Mouse (Mus musculus): ENCODE measurements around the gene Camk2g. TPM values are rescaled to one million over a fixed set of nuclear protein-coding genes. Genes with fewer than 3 reads are reported as not detected.
A peak's percentile ranks its signal among the peaks of the same experiment; 100 is the strongest.

The Camk2g gene
- total RNA-seq, 1 experiment, result 28.7 TPM

GRCm38 (mm10) chr14:20718443-20718842 is 75.4 kb downstream of the Camk2g start:
- no peak overlapping the region for H3K4me3 ChIP-seq (ENCODE audit: insufficient read depth in 1 of 2, low read depth in 1 of 2, low read length in 2 of 2, poor library complexity in 1 of 2, severe bottlenecking in 1 of 2)
- no peak for DNase-seq (ENCODE audit: low read depth, low spot score)
- H3K4me1 ChIP-seq (ENCODE audit: control insufficient read depth in 2 of 2, insufficient read depth in 2 of 2, low read length in 2 of 2, poor library complexity in 1 of 2), result no peaks in the 10 kb centered on the region; a peak in 1 of 4 replicates
- no peaks in the 10 kb centered on the region for H3K9me3 ChIP-seq (ENCODE audit: control insufficient read depth, insufficient read depth, low read depth, low read length)
- no peak overlapping the region for H3K27ac ChIP-seq (ENCODE audit: insufficient read depth, low read depth, low read length, poor library complexity, severe bottlenecking)
- TF ChIP-seq ZC3H11A (IDR thresholded peaks at IDR 0.05; ENCODE audit: borderline replicate concordance, low read depth, low read length) (no peak), CHD2 (IDR thresholded peaks at IDR 0.05; ENCODE audit: low read depth, low read length) (no peak), HCFC1 (IDR thresholded peaks at IDR 0.05; ENCODE audit: borderline replicate concordance, insufficient read depth, low read length) (no peak)
- peaks cover 13% of the 10 kb centered on the region; the same call in 1 of the 2 replicates for H3K36me3 ChIP-seq (ENCODE audit: control insufficient read depth, insufficient read depth, low read length, poor library complexity, severe bottlenecking)
- H3K9ac ChIP-seq (ENCODE audit: insufficient read depth, low read depth, low read length, poor library complexity, severe bottlenecking), result no peak overlapping the region
- in situ Hi-C loops (cut with MboI; ENCODE audit: low sequenced_read_pairs in 2 of 2, unreplicated experiment in 2 of 2), result no loop called here

GRCm38 (mm10) chr14:20713832-20714231 is 80.1 kb downstream of the Camk2g start:
- Histone ChIP-seq H3K4me1 (ENCODE audit: control insufficient read depth in 2 of 2, insufficient read depth in 2 of 2, low read length in 2 of 2, poor library complexity in 1 of 2) (no peaks in the 10 kb centered on the region; a peak in 1 of 4 replicates), H3K9ac (ENCODE audit: insufficient read depth, low read depth, low read length, poor library complexity, severe bottlenecking) (peak overlapping the region; percentile 6; the same call in 1 of the 2 replicates), H3K4me3 (ENCODE audit: insufficient read depth in 1 of 2, low read depth in 1 of 2, low read length in 2 of 2, poor library complexity in 1 of 2, severe bottlenecking in 1 of 2) (peak overlapping the region; percentile 28 to 37; a peak in 2 of 4 replicates), H3K9me3 (ENCODE audit: control insufficient read depth, insufficient read depth, low read depth, low read length) (no peaks in the 10 kb centered on the region), H3K36me3 (ENCODE audit: control insufficient read depth, insufficient read depth, low read length, poor library complexity, severe bottlenecking) (peaks cover 4% of the 10 kb centered on the region; the same call in 1 of the 2 replicates), H3K27ac (ENCODE audit: insufficient read depth, low read depth, low read length, poor library complexity, severe bottlenecking) (no peak overlapping the region)
- no peak for TF ChIP-seq MAFK (IDR thresholded peaks at IDR 0.05; ENCODE audit: insufficient read depth, low read depth, low read length)
- no peak for TF ChIP-seq CHD2 (IDR thresholded peaks at IDR 0.05; ENCODE audit: low read depth, low read length)
- no peak for TF ChIP-seq HCFC1 (IDR thresholded peaks at IDR 0.05; ENCODE audit: borderline replicate concordance, insufficient read depth, low read length)
- no peak for TF ChIP-seq ZC3H11A (IDR thresholded peaks at IDR 0.05; ENCODE audit: borderline replicate concordance, low read depth, low read length)
- no peak for TF ChIP-seq ZNF384 (IDR thresholded peaks at IDR 0.05; ENCODE audit: low read depth, low read length)
- no peak for DNase-seq (ENCODE audit: low read depth, low spot score)
- in situ Hi-C loops (cut with MboI; ENCODE audit: low sequenced_read_pairs in 2 of 2, unreplicated experiment in 2 of 2), result no loop called here

DNA sequence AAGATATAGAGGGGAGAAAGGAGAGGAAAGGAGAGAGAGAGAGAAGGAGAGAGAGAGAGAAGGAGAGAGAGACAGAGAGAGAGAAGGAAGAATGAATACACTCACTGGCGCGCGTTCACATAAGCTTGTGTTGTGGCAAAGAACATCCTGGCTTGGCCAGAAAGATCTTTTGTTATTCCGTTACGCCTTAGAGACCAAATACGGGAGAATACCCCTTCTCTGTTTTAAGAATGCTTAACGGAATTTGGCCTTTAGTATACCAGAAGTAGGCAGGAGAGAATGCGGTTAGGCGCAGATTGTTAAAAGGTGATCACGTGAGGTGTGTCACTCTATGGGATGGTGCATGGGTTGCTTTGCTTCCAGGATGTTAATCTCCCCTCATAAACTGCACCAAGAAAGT is 85.6 kb downstream of the Camk2g start:
- in situ Hi-C loops (cut with MboI; ENCODE audit: low sequenced_read_pairs in 2 of 2, unreplicated experiment in 2 of 2), result no loop called here
- Histone ChIP-seq H3K36me3 (ENCODE audit: control insufficient read depth, insufficient read depth, low read length, poor library complexity, severe bottlenecking) (peaks cover 2% of the 10 kb centered on the region; the same call in 1 of the 2 replicates), H3K27ac (ENCODE audit: insufficient read depth, low read depth, low read length, poor library complexity, severe bottlenecking) (no peak overlapping the region), H3K4me1 (ENCODE audit: control insufficient read depth in 2 of 2, insufficient read depth in 2 of 2, low read length in 2 of 2, poor library complexity in 1 of 2) (no peaks in the 10 kb centered on the region; a peak in 1 of 4 replicates), H3K9ac (ENCODE audit: insufficient read depth, low read depth, low read length, poor library complexity, severe bottlenecking) (no peak overlapping the region), H3K4me3 (ENCODE audit: insufficient read depth in 1 of 2, low read depth in 1 of 2, low read length in 2 of 2, poor library complexity in 1 of 2, severe bottlenecking in 1 of 2) (peak overlapping the region; percentile 66 to 78; a peak in 3 of 4 replicates), H3K9me3 (ENCODE audit: control insufficient read depth, insufficient read depth, low read depth, low read length) (no peaks in the 10 kb centered on the region)
- no peak for DNase-seq (ENCODE audit: low read depth, low spot score)
- no peak for TF ChIP-seq CHD2 (IDR thresholded peaks at IDR 0.05; ENCODE audit: low read depth, low read length)

GRCm38 (mm10) chr14:20707201-20708190 is 86.4 kb downstream of the Camk2g start, which contains the start of gene Zswim8:
Zswim8 (plus strand) TSS chr14:20707552.
- Histone ChIP-seq H3K9me3 (ENCODE audit: control insufficient read depth, insufficient read depth, low read depth, low read length) (no peaks in the 10 kb centered on the region), H3K27ac (ENCODE audit: insufficient read depth, low read depth, low read length, poor library complexity, severe bottlenecking) (no peak within 1 kb of the TSS), H3K9ac (ENCODE audit: insufficient read depth, low read depth, low read length, poor library complexity, severe bottlenecking) (peak within 1 kb of the TSS; percentile 71), H3K4me1 (ENCODE audit: control insufficient read depth in 2 of 2, insufficient read depth in 2 of 2, low read length in 2 of 2, poor library complexity in 1 of 2) (no peaks in the 10 kb centered on the region; a peak in 1 of 4 replicates), H3K4me3 (ENCODE audit: insufficient read depth in 1 of 2, low read depth in 1 of 2, low read length in 2 of 2, poor library complexity in 1 of 2, severe bottlenecking in 1 of 2) (peak within 1 kb of the TSS; percentile 66 to 78), H3K36me3 (ENCODE audit: control insufficient read depth, insufficient read depth, low read length, poor library complexity, severe bottlenecking) (peaks cover 2% of the 10 kb centered on the region; the same call in 1 of the 2 replicates)
- DNase-seq (ENCODE audit: low read depth, low spot score), result no peak
- no peak for TF ChIP-seq MAFK (IDR thresholded peaks at IDR 0.05; ENCODE audit: insufficient read depth, low read depth, low read length)
- no peak for TF ChIP-seq CHD2 (IDR thresholded peaks at IDR 0.05; ENCODE audit: low read depth, low read length)
- no peak for TF ChIP-seq ZNF384 (IDR thresholded peaks at IDR 0.05; ENCODE audit: low read depth, low read length)
- peak; percentile 85 for TF ChIP-seq HCFC1 (IDR thresholded peaks at IDR 0.05; ENCODE audit: borderline replicate concordance, insufficient read depth, low read length)
- in situ Hi-C loops (cut with MboI; ENCODE audit: low sequenced_read_pairs in 2 of 2, unreplicated experiment in 2 of 2), result no loop called here
